Mouse (Mus musculus): ENCODE measurements around the gene Sat2.
"Not testable (repeated sequence)": the region's sequence is repeated elsewhere in the genome, so short reads cannot be mapped to it uniquely, and the experiment has no call there.

The Sat2 gene

DNA sequence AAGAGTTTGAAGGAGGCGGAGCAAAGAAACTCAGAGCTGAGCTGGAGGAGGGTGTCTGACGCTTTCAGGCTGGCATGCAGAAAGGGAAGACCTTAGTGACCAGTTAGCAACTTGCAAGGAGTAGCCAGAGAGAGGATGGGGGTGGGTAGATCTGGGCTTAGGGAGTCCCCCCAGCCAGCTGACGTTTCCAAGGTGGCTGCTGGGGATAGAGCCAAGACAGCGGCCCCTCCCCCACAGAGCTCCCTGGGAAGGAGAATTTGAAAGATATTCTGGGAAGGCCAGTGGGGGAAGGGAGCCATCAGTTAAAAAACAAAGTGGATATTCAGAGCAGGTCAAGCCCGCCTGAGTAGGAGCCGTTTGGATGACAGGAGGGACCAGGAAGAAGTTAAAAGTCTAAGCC is 21.7 kb upstream of the Sat2 start:
- in situ Hi-C loops (cut with MseI, MboI) = no loop called here

DNA sequence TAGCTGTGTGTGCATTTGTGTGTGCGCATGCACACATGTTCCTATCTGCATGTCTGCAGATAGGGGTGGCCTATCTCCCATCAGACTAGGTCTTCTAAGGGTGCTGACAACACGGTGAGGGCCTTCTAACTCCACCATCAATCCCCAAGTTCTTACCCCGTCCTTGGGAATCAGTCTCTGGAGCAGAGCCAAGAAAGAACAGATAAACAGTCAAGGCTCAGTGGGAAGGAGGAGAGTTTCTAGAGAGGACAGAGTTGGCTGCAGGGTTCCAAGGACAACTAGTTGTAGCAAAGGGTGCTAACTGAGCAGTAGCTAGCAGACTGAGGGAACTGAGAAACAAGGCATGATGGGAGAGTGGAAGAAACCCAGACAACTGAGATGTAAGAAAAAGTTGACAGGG is 20.1 kb upstream of the Sat2 start:
- in situ Hi-C loops (cut with MseI, MboI) = no loop called here

DNA sequence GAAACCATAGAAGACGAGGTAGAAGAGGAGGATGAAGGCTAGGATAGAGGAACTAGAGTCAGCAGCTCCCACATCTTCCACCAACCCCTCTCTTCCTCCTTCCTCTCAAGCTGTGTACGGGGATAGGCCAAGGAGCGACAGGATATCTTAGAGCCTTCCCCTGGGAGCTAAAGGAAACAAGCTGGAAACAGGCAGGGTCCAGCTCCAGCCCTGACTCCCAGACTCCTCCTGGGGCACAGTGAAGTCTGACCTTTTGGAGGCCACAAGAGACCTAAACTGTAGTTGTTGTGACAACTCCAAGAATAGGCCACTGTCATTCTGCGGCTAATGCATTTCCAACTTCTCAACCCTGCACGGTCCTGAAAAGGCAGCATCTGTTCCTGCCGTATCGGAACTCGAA is 18.3 kb upstream of the Sat2 start:
- in situ Hi-C loops (cut with MseI, MboI) = no loop called here

DNA sequence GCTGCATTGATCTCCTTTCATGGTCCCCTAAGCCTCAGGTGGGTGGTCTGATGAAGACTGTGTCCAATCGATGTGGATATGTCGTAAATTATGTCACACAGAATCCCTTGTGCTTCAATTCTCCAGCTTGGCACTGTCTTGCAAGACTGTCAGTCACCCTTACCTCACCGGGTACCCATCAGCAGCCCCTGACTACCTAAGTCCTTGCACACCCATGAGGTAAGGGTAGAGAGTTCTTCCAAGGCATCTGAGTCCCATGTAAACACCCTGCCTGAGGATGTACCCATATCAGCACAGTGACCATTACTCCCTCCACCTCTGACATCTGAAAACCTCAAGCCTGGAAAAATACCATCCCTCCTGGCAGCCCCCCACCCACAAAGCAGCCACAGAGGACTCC is 17.5 kb upstream of the Sat2 start:
- in situ Hi-C loops (cut with MseI, MboI) = no loop called here

DNA sequence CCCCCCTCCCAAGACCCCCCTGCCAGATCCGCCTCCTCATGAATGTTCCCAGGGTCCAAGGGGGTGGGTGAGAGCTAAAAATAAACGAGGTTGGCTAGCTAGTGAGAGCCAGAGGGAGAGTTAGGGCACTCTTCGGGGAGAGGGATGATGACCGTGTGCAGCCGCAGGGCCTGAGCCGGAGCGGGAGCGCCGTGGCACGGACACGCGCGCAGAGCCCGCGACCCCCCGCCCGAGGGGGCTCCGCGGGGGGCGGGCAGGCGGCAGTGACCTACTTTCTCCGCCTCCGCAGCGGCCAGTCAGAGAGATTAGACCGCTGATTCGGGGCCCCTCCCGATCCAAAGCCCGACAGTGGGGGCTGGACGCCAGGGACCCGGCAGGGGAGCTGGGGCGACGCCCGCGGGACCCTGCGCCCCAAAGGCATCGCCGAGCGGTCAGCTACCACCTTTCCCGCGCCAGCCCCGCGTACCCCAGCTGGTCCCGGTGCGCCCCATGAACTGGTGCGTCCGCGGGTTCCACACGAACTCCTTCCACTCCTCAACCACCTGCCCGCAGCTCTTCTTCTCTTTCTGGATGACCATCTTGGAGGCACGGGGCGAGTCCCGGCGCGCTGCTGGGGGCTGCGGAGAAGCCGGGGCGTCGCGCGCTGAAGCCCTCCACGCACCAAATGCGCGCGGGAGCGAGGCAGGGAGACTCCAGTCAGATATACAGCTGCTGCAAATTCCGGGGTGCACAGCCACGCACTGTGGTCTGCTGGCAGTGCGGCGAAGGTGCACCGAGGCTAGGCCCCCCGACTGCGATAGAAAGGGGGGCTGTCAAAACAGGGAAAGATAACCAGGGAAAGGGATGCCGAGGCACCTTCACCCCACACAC is 16.8 kb upstream of the Sat2 start:
- in situ Hi-C loops (cut with MseI, MboI) = loop anchor here in 1 of 2 experiments (5.0 kb wide), 1 partner anchor 68 kb away; no protein-coding TSS in a partner anchor

DNA sequence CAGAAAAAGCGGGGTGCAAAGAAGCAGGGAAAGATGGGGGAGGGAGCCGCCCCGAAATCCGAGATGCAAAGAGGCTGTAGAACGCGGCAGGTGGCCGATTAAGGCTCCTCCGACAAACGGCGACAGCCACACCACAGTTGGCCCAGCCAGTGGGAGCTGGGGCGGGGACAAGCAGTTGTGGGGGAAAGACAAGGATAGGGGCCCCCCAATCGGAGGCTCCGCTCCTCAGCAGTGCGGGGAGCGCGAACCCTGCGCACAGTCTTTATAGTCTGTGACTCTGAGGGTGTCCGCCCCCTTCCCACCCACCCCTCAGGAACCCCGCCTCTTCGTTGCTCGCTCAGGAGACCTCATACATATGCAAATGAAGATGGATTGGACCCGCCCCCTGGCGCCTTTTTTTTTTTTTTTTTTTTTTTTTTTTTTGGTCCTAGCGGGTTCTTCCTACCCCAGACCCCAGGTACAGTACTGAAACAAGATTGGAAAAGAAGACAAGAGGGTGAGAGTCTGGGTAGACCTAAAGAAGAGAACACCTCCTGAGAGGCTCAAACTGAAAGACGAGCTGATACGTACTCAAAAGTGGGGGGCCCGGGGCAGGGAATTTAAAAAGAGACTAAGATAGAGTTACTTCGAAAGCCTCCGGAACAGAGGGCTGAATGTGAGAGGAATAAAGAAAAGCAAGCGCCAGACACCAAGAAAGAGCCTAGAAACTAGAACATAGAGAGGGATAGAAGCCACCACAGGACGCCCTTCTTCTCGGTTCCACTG is 15.9 kb upstream of the Sat2 start, which contains the start of gene Atp1b2:
Gene Atp1b2 (minus strand): TSS at position 217 of the 765 bp plus-strand sequence.
- in situ Hi-C loops (cut with MseI, MboI) = loop anchor here in 1 of 2 experiments (5.0 kb wide), 1 partner anchor 69 kb away; no protein-coding TSS in a partner anchor

DNA sequence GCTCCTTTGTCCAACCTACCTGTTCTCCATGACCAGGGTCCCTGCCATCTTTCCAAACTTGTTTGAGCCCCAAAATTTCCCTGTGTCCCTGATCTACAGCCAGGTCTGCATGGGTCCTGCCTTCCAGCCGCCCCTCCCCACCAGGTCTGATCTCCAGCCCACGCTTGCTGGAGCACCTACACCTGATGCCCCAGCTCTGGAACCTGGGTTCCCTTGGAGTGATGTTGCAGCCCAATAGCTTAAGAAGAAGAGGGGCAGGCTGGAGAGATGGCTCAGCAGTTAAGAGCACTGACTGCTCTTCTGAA is 15.4 kb upstream of the Sat2 start:
- in situ Hi-C loops (cut with MseI, MboI) = loop anchor here in 1 of 2 experiments (5.0 kb wide), 1 partner anchor 69 kb away; no protein-coding TSS in a partner anchor

DNA sequence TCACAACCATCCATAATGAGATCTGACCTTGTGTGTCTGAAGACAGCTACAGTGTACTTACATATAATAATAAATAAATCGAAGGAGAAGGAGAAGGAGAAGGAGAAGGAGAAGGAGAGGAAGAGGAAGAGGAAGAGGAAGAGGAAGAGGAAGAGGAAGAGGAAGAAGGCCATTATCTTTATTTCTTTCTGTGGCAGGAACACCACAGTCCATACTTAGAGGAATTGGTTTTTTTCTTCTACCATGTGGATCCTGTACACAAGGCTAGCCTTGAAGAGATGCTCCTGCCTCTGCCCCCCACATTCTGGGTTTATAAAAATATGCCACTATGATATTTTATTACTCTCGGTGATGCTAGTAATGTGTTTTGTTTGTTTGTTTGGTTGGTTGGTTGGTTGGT is 15.0 kb upstream of the Sat2 start:
- in situ Hi-C loops (cut with MseI, MboI) = loop anchor here in 1 of 2 experiments (5.0 kb wide), 1 partner anchor 70 kb away; no protein-coding TSS in a partner anchor

DNA sequence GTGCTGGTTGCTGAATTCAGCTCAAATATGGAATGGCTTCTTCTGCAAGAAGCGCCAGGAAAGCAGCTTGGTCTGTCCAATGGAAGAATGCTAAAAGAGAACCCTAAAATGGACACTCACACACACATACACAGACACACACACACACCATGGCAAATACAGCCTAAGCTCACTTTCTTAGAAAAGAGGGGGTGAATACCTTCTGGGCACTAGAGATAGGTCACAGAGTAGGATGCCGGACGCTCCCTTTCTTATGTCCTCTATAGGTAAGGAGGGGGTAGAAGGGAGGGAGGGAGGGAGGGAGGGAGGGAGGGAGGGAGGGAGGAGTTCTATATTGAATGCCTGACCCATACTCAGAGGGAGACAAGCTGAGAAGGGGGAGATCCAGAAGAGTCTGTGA is 13.3 kb upstream of the Sat2 start:
- in situ Hi-C loops (cut with MseI, MboI) = loop anchor here in 1 of 2 experiments (5.0 kb wide), 1 partner anchor 71 kb away; no protein-coding TSS in a partner anchor

DNA sequence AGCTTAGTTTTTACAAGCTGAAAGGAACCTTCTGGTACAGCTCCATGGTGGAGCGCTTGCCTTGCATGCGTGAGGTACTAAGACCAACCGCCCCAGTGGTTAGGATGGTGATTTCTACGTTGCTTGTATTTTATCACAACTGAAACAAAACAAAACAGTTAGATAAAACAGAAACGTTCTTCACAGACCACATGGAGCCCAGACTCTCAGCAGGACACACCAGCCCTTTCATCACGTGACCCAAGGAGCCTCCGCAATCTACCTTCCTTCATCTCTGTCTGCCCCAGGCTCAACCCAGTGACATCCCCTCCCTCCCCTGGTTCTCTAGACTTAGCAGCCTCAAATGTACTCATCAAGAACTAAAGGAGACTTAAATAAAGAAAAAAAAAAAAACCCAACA is 12.4 kb upstream of the Sat2 start:
- in situ Hi-C loops (cut with MseI, MboI) = loop anchor here in 1 of 2 experiments (5.0 kb wide), 1 partner anchor 72 kb away; no protein-coding TSS in a partner anchor

DNA sequence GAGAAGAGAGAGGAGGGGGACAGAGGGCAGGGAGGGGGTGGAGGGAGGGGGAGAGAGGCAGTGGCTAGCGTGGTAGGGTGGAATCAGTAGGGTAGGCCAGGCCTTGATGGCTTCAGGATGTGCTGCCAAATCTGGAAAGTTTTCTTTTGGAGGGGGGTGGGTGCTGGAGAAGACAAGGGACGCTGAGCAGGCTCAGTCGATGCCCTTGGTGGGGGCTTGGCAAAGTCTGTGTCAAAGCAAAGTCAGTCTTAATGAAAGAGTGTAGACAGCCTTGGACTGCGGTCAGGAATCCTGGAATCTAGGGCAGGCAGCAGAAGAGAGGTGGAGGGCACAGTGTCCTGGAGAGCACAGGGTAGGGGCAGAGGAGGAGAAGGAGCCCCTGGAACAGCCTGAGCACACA is 10.9 kb upstream of the Sat2 start:
- in situ Hi-C loops (cut with MseI, MboI) = loop anchor here in 1 of 2 experiments (10.0 kb wide), 1 partner anchor 76 kb away; no protein-coding TSS in a partner anchor

DNA sequence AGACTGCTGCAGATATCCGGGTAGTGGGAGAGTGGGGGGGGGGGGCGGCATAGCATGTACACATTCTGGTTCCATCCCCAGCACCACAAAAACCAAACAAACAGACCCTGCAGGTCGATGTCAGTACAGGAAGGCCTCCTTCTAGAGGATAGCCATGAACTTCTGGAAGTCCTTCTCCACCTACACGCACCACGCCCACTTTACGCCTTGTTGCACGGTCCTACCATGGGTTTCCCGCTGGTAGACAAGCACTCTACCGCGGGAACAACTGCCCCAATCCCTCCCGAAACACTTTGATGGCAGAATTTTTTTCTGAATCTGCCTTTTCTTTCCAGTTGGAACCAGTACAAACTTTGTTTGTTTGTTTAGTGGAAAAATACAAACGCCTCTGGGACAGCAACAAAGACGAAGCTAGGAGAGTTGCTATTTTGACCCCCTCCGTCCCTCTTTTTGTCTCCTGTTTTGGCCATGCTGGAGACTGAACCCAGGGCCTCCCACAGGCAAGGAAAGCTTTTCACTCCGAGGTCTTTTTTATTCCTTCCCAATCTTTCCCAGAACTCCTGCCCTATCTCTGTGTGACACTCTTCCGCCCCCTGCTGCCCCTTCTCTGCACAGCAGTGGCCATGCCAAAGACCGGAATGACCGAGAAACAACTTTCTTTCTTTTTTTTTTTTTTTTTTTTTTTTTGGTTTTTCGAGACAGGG is 8.1 kb upstream of the Sat2 start:
- in situ Hi-C loops (cut with MseI, MboI) = loop anchor here in 1 of 2 experiments (10.0 kb wide), 1 partner anchor 79 kb away; no protein-coding TSS in a partner anchor

DNA sequence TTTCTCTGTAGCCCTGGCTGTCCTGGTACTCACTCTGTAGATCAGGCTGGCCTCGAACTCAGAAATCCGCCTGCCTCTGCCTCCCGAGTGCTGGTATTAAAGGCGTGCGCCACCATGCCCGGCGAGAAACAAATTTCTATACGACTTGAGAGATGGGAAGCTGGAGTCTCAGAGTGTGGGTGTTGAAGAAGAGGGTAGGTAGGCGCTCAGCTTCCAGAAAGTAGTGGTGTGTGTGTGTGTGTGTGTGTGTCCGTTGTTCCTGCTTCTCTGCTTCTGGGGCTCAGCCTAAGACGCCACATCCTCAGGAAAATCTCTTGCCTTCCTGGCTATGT is 7.6 kb upstream of the Sat2 start:
- in situ Hi-C loops (cut with MseI, MboI) = loop anchor here in 1 of 2 experiments (10.0 kb wide), 1 partner anchor 79 kb away; no protein-coding TSS in a partner anchor

DNA sequence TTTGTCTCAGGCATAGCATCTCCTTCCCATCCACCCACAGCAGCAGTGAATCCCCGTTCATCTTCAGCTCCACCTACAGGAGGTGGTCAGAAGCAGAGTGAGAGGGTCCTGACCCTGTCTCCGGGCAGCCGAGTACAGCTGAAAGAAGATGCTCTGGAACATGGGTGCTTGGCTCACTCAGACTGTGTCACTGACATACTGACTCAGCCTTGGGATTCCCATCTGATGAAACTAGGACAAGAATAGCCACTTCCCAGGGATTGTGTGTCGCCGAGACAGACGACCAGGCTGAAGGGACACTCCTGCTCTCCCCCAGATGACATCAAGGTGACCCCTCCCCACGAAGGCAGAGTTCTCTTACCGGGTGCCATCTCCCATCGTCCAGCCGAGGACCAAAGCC is 5.0 kb upstream of the Sat2 start:
- in situ Hi-C loops (cut with MseI, MboI) = loop anchor here in 1 of 2 experiments (10.0 kb wide), 1 partner anchor 82 kb away; no protein-coding TSS in a partner anchor

DNA sequence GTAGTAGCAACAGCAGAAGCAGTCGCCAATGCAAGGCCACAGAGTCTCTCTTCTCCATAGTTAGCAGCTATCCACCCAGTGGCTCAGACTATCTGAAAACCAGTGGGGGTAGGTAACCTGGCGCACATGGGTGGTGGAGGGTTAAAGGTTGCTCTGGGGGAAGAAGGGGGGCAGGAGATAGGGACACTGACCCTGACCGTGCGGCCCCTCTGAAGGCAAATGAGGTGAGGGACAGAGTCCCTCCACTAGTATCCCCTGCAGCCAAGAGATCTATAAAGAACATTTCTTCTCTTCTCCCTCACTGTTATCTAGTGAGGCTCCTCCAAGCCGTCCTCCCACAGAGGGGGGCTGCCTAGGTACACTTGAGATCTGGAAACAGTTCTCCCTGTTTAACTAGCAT is 4.0 kb upstream of the Sat2 start, which contains the start of gene Shbg:
Gene Shbg (minus strand): TSS at position 101 of the 400 bp plus-strand sequence.
- in situ Hi-C loops (cut with MseI, MboI) = loop anchor here in 1 of 2 experiments (10.0 kb wide), 1 partner anchor 83 kb away; no protein-coding TSS in a partner anchor

DNA sequence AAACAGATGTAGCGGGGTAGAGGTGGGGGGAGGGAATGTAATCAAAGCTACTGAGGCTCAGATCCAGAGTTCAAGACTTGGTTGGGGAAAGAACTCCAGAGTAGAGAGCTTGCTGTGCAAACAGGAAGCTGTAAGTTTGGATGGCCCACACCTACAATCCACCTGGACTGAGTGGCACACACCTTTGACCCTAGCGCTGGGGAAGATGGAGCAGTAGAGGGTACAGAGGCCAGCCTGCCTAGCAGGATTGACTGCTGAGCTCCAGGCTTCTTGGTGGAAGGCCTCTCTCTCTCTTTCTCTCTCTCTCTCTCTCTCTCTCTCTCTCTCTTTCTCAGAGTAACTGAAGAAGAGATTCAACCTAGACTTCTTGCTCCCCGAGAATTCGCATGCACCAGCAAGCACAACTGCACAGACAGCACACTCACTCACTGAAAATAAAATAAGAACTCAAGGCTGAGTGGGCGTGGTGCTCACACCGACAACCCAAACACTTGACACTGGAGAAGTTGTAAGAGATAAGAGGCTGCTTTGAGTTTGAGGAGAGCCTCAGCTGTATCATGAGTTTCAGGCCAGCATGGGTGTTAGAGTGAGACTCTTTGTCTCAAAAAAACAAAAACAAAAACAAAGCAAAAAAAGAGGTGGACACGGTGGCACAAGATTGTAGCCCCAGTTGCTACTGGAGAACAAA is 1.3 kb upstream of the Sat2 start:
- in situ Hi-C loops (cut with MseI, MboI) = no loop called here

DNA sequence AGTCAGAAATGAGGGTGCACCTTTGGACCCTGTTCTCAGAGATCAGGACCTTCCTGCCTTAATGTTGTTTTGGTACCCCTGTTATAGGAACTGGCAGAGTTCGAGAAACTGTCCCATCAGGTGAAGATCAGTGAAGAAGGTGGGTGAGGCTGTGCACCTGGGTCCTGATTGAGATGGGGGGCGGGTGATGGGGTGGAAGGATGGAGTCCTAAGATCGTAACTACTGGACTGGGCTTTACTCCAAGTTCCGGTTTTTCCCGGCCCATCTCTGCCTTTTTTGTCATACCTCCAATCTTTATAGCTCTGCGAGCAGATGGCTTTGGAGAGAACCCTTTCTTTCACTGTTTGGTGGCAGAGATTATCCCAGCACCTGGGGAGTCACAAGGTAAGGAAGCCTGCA is 582 bp downstream of the Sat2 start:
- in situ Hi-C loops (cut with MseI, MboI) = no loop called here

DNA sequence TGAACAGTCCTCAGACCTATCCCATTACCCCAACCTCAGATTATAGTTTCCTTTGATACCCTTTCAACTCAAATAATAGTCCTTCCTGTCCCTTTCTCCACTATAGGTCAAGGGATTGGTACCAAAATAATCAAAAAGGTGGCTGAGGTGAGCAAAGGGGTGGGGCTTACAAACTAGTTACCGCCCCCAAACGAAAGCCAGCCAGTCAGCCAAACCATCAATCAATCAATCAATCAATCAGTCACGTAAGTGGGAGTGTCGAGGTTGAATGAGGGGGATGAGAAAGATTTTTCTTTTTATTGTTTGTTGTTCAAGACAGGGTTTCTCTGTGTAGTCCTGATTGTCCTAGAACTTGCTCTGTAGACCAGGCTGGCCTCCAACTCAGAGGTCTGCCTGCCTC is 1.2 kb downstream of the Sat2 start:
- in situ Hi-C loops (cut with MseI, MboI) = no loop called here

DNA sequence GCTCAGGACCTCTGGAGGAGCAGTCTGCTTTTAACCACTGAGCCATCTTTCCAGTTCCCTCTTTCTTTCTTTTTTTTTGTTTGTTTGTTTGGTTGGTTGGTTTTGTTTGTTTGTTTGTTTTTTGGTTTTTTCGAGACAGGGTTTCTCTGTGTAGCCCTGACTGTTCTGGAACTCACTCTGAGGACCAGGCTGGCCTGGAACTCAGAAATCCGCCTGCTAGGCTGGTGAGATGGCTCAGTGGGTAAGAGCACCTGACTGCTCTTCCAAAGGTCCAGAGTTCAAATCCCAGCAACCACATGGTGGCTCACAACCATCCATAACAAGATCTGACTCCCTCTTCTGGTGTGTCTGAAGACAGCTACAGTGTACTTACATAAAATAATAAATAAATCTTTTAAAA is 2.5 kb downstream of the Sat2 start:
- in situ Hi-C loops (cut with MseI, MboI) = not testable (repeated sequence)

DNA sequence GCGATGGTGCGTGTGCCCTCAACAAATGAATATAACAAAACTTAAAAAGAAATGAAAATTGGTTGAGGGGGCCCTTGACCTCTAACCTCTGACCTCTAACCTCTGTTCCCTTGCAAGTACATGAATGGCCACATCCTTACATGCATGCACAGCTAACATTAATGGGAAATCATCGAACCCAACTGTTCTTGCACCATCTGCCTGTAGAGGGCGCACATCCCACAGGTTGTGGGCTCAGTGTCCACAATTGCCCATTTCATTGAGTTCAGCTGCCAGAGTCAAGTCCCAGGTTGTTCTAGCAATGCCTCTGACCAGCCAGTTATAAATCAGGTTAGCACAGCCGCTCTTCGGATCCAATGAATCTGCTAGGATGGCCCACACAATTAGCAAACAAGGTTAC is 6.5 kb downstream of the Sat2 start:
- in situ Hi-C loops (cut with MseI, MboI) = no loop called here

DNA sequence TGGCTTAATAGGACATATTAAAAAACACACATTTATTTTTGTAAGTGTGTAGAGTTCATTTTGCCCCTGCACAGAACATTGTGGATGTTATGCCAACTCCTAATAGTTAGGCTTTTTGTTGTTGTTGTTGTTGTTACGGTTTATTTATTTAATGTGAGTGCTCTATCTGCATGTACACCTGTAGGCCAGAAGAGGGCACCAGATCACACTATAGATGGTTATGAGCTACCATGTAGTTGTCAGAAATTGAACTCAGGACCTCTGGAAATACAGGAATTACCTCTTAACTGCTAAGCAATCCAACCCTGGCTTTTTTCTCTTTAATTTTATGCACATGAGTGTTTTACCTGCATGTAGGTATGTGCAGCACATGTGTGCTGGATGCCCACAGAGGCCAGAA is 8.0 kb downstream of the Sat2 start:
- in situ Hi-C loops (cut with MseI, MboI) = no loop called here
